Mouse (Mus musculus): ENCODE results near the gene Sugp1.
"Not testable (repeated sequence)": the region's sequence is repeated elsewhere in the genome, so short reads cannot be mapped to it uniquely, and the experiment has no call there.

Gene Sugp1

DNA sequence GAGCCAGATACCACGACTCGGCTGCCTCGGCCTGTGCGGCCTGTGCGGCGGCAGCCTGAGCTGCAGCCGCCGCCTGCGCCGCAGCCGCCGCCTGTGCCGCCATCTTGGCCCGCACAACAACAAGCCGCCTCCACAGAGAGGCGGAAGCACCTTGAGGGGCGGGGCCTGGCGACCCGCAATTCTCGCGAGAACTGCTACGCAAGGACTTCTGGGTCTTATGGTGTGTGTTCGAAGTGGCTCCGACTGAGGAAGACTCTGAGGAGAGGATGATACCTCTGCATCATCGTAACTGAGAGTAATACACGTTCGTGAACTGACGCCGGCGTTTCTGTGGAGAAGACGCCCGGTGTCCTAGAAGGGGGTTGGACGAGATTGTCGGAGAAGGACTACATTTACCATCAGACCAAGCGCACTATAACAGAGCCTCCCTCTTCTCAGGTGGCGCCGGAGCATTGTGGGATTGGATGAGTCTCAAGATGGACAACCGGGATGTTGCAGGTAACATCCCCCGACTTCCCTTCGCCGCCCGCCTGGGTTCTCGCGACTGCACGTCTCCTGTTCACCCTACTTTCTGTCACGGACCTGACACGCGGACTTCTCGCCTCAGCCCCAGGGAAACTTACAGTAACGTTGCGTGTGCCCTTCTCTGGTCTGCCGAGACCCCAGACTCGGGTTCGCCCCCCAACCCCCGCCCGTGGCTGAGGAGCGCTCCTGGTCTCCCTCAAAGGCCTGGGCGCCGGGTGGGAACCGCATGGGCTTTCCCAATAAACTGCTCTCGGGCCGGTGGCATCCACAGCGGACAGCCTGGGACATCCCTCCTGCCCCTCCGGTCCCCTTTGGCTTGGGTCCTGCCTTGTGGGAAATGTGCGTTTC, at the start of gene Sugp1, which contains the start of gene Mau2:
Sugp1 (plus strand) TSS at position 231 of the 873 bp plus-strand sequence.
Mau2 (minus strand) TSS at position 152 of the 873 bp plus-strand sequence.
- peak; percentile 96 for DNase-seq (ENCODE audit: low spot score)

DNA sequence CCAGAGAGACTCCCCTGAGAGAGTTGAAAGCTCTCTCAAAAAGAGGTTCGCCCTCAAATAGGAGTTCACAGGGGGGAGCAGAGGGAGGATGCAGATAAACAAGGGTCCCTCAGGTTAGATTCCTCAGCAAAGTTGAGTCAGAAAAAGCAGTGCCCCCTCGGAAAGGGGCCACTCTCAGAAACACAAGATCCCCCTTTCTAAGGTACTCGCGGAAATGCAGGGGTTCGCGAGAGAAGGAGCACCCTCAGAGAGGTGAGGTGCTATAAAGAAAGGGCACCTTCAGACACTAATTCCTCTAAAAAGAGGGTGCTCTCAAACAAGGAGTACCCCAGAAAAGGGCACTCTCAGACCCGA, 47.2 kb upstream of the Sugp1 start:
- no peak for DNase-seq (ENCODE audit: low spot score)

DNA sequence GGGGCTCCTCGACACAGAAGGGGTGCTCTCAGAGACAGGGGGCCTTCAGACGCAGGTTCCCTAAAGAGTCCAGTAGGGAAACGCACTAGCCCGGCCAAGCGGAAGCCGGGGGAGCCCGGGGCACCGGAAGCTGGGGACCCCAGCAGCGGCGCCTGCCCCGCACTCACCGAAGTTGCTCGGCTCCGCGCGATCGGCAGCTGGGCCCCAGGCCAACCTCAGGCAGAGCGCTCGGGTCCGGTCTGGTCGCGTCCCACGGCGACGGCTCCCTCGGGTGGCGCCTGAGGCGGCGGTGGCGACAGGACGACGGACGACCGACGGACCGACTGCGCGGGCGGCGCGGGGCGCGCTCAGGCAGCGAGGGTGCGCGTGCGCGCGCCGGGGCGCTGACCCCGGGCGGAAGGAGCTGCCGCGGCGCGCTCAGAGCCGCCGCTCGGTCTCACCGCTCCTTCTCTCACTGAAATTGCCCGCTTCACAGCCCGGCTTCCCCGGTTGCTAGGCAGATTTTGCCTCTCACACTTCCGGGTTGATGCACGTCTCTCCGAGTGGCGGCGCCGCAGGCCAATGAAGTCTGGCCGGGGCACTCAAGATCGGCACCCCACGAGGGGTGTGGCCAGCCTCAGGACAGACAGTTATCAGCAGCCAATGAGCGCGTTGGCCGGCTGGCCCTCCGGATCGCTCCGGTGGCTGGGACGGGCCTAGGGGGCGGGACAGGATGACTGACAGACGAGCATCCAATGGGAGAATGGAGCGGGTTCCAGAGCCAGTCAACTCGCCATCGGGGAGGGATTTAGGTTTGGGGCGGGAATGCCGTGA, 46.6 kb upstream of the Sugp1 start, which contains the start of gene Gatad2a:
Gatad2a (minus strand) TSS at position 609 of the 813 bp plus-strand sequence.
- peak; percentile 99 for DNase-seq (ENCODE audit: low spot score)

DNA sequence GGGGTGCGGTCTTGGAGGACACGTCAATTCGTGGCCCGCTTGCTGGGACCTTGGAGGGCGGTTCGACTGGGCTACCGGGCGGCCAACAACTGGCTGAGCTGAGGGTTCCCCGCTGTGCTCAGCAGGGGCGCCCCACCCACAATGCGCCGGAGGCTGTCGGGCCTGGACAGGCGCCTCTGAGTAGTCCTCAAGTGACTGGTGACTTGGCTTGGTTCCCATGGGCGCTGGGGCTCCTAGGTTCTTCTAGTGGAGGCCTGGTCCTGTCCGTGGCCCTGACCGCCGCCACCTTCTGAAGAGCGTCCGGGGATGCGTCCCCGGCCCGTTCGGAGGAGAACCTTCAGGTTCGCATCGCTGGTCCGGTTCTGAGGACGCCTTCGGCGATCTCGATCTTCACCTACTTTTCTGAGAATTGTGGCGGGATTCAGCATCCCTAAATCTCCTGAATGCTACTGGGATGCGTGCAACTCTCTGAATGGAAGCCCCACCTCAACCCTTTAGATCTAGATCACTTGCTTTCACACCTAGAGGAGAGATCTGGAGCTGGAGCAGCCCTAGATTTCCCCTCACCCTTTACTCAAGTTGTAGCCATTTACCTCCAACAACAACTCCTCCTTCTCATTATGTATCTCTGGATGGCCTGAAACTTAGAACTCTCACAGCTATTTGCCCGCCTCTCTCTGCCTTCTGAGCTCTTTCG, 45.9 kb upstream of the Sugp1 start:
- DNase-seq (ENCODE audit: low spot score): no peak

DNA sequence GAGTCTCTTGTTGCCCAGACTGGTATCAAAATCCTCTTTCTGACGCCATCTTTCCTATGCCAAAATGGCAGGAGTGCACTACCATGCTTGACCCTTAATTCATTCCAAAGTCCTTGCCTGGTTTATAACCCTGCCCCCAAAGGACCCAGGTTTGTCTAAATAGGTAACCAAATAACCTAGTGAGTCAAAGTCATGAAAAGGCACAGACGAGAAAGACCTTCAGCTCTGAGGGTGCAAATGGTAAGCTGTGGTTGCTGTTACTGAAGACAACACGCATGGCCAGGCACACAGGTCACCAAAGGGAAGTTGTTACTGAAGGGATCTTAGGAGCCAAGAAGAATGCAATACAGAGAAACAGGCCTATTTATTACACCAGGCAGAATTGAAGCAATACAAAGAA, 43.9 kb upstream of the Sugp1 start:
- no peak for DNase-seq (ENCODE audit: low spot score)

DNA sequence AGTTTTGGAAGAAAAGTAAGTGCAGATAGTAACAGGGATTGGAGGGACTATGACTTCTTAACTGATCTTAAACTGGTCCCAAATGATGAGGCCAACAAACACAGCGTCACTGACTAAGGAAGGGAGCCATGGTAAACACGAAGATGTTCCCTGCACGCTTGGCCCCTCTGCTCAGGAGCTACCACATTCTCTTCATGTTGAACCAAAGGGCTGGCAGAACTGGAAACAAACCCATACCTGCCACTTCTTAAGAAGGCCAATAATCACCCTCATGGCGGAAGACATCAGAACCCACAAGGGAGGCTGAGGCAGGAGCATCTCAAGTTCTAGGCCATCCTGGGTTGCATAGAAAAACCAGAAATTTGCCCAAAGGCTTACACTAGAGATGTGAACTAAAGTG, 43.4 kb upstream of the Sugp1 start:
- no peak for DNase-seq (ENCODE audit: low spot score)

DNA sequence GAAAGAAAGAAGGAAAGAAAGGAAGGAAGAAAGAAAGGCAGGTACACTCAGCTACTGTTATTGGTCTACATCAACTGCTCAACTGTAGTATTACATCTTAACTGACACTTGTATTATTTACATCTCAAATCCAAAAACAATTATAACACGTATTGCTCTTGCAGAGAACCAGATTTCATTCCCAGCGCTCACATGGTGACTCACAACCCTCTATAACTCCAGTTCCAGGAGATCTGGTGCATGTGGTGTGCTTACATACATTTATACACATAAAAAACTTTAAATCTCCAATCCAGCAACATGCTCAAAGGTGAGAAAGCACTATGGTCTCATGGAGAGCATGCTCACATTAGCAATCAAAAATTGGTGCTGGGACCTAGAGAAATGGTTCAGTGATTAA, 42.4 kb upstream of the Sugp1 start:
- DNase-seq (ENCODE audit: low spot score): no peak

DNA sequence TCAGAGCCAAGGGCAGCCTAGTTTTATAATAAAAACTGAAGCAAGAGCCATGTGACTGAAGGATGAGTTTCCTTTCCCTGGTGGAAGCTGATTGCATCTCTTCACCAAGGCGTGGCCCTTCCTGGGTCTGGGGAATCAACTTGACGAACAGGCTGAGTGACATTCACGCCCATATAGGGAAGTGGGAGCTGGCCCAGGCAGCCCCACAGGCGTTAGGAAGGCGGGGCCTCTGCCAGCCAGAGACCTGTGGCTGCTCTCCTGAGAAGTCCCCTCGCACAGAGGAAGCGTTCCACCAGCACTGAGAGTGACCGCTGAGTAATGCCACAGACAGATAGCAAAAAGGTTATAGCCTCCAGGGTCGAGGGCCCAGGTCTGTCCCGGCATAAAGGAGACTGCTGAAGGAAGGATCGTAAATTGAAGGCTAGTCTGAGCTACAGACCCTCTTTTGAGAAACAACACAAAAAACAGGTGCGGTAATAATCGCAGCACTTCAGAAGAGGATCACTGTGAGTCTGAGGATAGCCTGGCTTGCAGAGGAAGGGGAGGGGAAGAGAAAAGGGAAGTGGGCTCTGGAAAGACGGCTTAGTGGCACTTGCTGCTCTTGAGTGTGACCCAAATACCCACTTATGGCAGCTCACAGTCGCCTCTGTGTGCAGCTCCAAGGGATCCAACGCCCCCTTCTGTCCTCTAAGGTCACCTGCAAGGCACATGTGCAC, 41.3 kb upstream of the Sugp1 start:
- peak; percentile 59 for DNase-seq (ENCODE audit: low spot score)

DNA sequence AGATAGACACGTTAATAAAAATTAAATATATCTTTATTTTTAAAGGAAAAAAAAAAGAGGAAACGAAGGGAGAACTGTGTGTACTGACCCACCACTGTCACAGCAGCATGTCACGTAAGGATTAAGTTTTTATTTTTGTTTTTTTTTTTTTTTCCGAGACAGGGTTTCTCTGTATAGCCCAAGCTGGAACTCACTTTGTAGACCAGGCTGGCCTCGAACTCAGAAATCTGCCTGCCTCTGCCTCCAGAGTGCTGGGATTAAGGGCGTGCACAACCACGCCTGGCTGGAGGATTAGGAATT, 40.8 kb upstream of the Sugp1 start:
- not testable (repeated sequence) for DNase-seq (ENCODE audit: low spot score)

DNA sequence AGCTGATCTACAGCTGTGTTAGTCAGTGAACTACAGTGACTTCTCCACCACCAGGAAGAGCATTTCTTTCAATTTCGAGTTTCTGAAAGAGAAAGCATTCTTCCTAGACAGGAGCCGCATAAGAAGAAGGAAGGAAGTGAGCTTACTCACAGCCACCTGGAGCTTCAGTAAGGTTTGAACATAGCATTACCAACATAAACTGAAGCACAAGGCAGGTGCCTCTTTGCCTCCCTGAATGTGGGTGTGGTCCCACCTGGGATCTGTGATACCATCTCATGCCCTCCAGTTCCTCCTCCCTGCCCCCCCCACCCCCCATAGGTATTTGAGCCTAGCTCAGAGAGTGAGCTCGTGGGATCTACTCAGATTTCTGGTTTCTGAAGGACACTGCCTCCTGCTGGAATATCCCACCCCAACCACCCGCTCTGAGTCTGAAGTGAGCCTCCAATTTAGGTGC, 39.4 kb upstream of the Sugp1 start:
- no peak for DNase-seq (ENCODE audit: low spot score)

DNA sequence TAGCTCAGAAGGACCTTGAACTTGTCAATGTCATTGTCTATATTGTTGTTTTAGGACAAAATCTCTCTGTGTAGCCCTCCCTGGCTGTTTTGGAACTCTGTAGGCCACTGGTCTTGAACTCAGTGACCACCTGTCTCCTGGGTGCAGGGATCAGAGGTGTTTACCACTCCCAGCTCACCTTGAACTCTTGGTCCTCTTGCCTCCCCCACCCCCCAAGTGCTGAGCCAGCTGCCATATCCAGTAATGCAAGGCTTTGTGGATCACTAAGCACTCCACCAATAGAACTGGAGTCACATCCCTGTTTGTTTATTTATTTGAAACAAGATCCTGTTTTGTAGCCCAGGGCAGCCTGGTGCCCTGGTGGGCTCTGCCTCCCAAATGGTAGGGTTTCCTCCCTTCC, 38.3 kb upstream of the Sugp1 start:
- no peak for DNase-seq (ENCODE audit: low spot score)

DNA sequence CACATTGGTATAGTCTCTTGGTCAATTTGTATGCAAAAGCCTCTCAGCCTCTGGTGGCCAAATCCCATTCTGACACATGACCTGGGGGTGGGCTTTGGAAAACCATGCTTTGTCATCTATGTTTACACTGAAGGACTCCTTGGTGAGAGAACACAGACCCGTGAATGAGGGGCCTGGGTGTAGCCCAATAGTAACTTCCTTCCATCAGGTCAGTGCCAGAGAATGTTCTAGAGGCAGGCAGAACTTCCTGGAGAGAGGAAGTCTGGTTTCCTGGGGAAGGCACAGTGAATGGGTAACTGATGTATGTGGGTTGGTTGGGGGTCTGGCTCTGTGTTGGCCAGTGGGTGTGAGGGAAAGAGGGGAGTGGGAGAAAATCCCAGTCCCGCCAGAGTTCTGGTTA, 37.4 kb upstream of the Sugp1 start:
- no peak for DNase-seq (ENCODE audit: low spot score)

DNA sequence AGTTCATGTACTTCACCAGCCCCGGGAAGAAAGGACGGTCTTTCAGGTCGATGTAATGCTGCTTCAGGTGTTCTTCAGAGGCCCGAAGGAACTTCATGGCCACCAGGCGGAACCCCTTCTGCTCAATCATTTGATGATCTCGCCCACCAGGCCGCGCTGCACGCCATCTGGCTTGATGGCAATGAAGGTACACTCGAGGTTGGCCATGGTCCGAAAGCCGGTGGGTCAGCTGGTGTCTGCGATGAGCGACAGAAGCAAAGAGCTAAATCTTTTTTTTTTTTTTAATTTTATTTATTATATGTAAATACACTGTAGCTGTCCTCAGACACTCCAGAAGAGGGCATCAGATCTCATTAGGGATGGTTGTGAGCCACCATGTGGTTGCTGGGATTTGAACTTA, 31.8 kb upstream of the Sugp1 start:
- DNase-seq (ENCODE audit: low spot score): not testable (repeated sequence)

DNA sequence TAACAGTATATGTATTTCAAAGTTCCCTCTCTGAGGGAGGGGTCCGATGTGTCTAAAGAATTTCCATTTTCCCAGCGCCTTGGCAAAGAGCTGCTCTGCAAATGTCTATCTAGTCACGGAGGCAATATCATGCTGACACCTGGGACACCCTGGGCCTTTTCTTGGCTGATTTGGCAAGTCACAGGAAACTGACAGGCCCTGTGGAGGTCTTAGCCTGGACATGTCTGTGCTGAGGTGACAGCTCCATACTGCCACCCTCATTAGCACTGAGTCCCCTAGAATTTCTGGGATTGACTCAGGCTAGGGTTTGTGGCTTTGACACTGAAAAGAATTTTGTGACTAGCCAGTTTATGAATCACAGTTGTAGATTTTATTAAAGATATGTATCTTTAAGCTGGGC, 30.3 kb upstream of the Sugp1 start:
- no peak for DNase-seq (ENCODE audit: low spot score)

DNA sequence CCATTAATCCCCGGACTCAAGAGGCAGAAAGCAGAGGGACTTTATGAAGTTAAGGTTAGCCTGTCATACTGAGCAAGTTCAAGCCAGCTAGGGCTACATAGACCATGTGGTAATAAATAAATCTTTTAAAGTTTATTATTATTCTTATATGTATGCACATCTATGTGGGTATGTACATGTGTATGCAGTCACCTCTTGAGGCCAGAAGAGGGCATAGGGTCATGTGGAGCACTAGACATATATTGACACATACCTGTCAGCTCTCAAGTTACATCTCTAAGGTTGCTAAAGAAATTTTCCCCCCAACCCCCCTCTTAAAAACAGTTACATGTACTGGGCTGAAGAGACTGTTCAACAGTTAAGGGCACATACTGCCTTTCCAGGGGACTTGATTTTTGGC, 29.9 kb upstream of the Sugp1 start:
- DNase-seq (ENCODE audit: low spot score): no peak

DNA sequence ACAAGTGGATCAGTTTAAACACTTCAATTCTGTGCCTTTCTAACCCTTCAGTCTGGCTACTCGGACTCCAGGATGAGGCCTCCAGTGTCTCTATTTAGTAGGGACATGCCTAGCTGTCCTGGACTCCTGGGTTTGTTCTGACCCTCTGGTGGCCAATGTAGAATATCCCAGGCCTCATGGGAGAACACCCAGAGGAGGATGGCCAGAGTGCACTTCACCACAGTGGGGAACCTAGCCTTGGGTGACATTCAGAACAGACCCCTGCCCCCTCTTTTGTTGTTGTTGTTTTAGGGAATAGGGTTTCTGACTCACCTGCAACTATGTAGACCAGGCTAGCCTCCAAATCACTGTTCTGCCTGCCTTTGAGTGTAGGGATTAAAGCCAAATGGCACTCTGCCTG, 27.6 kb upstream of the Sugp1 start:
- no peak for DNase-seq (ENCODE audit: low spot score)

DNA sequence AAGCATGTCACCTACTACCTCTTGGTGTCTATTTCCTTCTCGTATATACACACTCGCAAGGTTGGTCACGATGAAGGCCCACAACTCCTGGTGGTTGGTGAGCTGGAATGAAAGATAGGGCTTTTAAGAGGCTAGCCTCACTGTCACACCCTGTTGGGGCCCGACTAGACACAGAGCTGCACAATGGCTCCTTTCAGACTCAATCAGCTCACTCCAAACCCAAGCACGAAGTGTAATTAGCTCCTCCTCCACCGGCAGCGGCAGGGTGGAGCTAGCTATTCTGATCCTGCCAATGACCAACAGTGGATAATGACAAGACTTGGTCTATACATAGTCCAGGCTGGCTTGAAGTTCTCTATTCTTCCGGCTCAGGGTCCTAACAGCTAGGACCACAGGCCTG, 19.0 kb upstream of the Sugp1 start:
- DNase-seq (ENCODE audit: low spot score): no peak

DNA sequence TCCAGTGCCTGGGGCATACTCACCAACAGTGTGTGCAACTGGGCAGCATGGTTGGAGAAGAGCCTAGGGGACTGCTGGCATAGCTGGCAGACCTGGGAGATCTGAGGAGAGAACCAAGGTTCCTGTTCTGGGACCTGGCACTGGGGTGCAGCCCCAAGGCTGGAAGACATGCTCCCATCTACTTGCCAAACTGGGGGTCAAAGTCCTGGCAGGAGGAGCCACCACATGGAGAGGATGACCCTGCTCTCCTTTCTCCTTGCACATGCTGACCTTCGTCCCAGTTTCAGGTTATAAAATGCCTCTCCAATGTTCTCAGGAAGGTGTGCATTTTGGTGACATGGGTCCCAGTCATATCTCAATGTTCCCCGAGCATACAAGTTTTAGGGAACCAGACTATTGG, 16.5 kb upstream of the Sugp1 start:
- no peak for DNase-seq (ENCODE audit: low spot score)

DNA sequence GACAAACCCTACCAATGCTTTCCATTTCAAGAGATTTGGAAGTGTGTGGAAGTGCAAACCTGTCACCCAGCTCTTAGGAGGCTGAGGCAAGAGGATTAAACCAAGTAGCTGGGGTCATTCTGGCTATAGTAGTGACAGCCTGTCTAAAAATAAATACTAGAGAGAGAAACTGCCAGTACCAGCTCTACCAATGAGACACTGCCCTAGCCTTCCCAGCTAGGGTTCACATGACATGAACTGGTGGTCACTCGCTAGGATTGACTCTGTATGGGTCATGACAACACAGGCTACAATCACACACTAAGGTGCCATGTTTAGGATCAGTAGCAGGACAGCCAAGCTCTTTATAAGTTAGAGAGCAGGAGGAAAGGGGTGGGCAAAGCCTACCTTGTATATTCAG, 12.4 kb upstream of the Sugp1 start:
- no peak for DNase-seq (ENCODE audit: low spot score)

DNA sequence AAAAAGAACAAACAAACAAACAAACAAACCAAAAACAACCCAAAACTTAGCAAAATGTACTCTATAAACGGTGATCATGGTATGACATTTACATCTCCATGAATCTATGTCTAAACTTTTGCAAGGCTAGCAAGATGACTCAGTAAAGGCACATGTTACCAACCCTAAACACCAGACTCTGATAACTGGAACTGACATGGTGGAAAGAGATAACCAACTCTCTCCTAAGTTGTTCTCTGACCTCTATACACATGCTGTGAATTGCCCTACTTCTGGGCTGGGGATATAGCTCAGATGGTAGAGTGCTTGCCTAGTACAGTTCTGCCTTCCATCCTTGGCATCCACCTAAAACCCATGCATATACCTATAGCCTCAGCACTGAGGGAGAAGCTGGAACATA, 4.6 kb upstream of the Sugp1 start:
- DNase-seq (ENCODE audit: low spot score): no peak

DNA sequence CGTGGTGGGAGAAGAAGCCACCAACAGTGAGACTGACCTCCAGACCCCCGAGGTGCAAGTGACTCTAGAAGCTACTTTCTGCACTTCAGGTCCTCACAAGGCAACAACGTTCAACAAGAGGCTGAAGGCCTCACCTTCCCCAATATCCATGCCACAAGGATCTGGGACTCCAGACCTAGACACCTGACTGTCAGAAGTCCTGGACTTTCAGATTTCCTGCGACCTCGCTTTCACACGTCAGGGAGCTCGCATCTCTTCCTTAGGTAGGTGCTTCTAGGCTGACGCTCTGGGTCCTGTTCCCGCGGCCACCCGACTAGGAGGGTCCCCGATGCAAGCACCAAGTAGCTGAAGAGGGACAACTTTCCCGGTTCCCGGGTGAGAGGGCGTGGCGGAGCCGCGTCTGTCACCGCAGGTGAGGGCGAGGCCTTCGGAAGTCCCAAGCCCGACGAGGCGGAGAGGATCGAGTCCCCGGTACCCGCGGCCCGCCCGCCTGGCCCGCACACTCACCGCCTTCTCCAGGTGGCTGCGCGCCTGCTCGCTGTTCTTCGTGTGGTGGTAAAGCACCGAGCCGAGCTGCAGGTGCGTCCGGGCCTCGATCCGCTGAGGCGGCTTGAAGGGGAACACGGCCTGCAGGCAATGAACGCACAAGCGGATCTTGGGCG, 597 bp upstream of the Sugp1 start:
- DNase-seq (ENCODE audit: low spot score): peak; percentile 29

DNA sequence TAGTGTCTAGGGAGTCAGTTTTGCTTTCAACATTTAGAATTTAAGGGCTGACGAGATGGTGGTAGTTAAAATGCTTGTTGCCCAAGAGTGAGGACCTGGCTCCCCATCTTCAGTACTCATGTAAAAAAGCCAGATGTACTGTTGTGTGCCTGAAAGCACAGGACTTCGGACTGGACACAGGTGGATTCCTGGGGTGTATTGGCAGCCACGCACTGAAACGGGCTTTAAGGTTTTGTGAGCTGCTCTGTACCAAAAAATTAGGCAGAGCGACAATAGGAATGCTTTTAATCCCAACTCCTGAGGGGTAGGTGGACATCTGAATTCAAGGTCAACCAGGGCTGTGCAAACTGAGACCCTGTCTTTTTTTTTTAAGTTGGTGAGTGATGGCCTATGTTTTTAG, 1.4 kb downstream of the Sugp1 start:
- no peak for DNase-seq (ENCODE audit: low spot score)
